Mouse (Mus musculus) forebrain, postnatal 0 days (tissue): ENCODE measurements around the gene Tmem47. TPM values are rescaled to one million over a fixed set of nuclear protein-coding genes. Genes with fewer than 3 reads are reported as not detected.
A peak's percentile ranks its signal among the peaks of the same experiment; 100 is the strongest.

Source experiments
- ATAC-seq: fragments of 200-750 bp; cut with Nextera tagmentation; 2 replicates; pipeline ENCODE4 v1.8.0; 2017; ENCODE audit warnings: mild to moderate bottlenecking, moderate library complexity
- DNase-seq: peaks from one replicate; pipeline ENCODE4 v3.0.0-alpha.2; 2015
- H3K27ac ChIP-seq: fragments of 300-500 bp; sonication (generic); 2 replicates; pipeline ENCODE4 v1.5.1; 2014; ENCODE audit warnings: low read depth, mild to moderate bottlenecking, antibody characterized with exemption, low read length, moderate library complexity, mixed read lengths
- H3K27me3 ChIP-seq: fragments of 300-500 bp; sonication (generic); 2 replicates; pipeline ENCODE4 v1.6.1; 2014; ENCODE audit warnings: mild to moderate bottlenecking, low read length, mixed read lengths; ENCODE audit not compliant: insufficient read depth
- H3K36me3 ChIP-seq: fragments of 300-500 bp; sonication (generic); 2 replicates; pipeline ENCODE4 v1.6.1; 2014; ENCODE audit warnings: mild to moderate bottlenecking, moderate library complexity; ENCODE audit not compliant: insufficient read depth
- H3K4me1 ChIP-seq: fragments of 300-500 bp; sonication (generic); 2 replicates; pipeline ENCODE4 v1.6.1; 2014; ENCODE audit warnings: antibody characterized with exemption; ENCODE audit not compliant: insufficient read depth
- H3K4me2 ChIP-seq: fragments of 300-500 bp; sonication (generic); 2 replicates; pipeline ENCODE4 v1.6.1; 2014; ENCODE audit warnings: low read depth, mild to moderate bottlenecking, moderate library complexity
- H3K4me3 ChIP-seq: fragments of 300-500 bp; sonication (generic); 2 replicates; pipeline ENCODE4 v1.5.1; 2014; ENCODE audit warnings: low read depth, low read length, mixed read lengths
- H3K9ac ChIP-seq: fragments of 300-500 bp; sonication (generic); 2 replicates; pipeline ENCODE4 v1.6.1; 2014; ENCODE audit warnings: mild to moderate bottlenecking
- H3K9me3 ChIP-seq: fragments of 300-500 bp; sonication (generic); 2 replicates; pipeline ENCODE4 v1.6.1; 2016; ENCODE audit warnings: low read length
- CTCF ChIP-seq: sonication (generic); IDR thresholded peaks from 2 replicates; pipeline ENCODE4 v1.5.1; 2016; ENCODE audit warnings: antibody characterized with exemption, control low read depth, low read depth
- WGBS: fragments of 180-500 bp; shearing (Covaris S2); extraction: QIAGEN DNeasy Blood & Tissue Kit; methylation state at CpG from one replicate; pipeline ENCODE4 v1.1.7; 2014; 5-methylcytosine and 5-hydroxymethylcytosine counted together
- polyA plus RNA-seq: library from polyadenylated mRNA; unstranded; fragments of >200 nt; fragmentation: Nextera tagmentation; extraction: Ambion mirVana; gene quantifications from 2 replicates; pipeline ENCODE4 v1.2.1, GENCODE M21; 2015
- total RNA-seq: library from RNA; depleted of rRNA; stranded (reverse); fragments of >200 nt; gene quantifications from 2 replicates; pipeline ENCODE4 v1.2.3, GENCODE M21; 2014

Gene Tmem47
- total and polyA plus RNA-seq, 2 experiments from 2014 or later, result 20.6 to 51.3 TPM

DNA sequence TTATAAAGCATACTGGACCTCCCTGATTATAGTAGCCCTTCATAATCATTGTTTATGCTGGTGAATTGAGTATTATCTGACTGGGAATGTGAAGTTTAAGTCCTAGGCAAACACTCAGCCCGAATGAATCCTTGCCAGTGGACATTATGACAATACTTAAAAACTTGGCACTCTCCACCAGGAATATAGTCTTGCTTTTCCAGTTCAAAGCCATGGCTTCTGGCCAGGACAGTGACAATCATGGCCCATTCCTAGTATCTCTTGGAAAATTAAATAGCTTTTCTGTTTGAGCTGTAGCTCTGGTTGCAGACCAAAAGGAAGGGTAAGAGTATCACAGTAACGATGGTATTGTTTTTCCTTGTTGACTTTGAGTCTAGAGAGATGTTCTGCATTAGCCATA, 10.5 kb downstream of the Tmem47 start:
- WGBS, result 49% methylated on average over 2 of the region's 2 CpGs
- Histone ChIP-seq H3K4me1 (no peaks in the 10 kb centered on the region), H3K9ac (no peak overlapping the region), H3K4me2 (no peak overlapping the region), H3K36me3 (no peaks in the 10 kb centered on the region), H3K27me3 (no peaks in the 10 kb centered on the region), H3K9me3 (no peaks in the 10 kb centered on the region), H3K4me3 (no peak overlapping the region), H3K27ac (no peak overlapping the region)
- no peak for DNase-seq
- no peak for TF ChIP-seq CTCF
- no peak for ATAC-seq

DNA sequence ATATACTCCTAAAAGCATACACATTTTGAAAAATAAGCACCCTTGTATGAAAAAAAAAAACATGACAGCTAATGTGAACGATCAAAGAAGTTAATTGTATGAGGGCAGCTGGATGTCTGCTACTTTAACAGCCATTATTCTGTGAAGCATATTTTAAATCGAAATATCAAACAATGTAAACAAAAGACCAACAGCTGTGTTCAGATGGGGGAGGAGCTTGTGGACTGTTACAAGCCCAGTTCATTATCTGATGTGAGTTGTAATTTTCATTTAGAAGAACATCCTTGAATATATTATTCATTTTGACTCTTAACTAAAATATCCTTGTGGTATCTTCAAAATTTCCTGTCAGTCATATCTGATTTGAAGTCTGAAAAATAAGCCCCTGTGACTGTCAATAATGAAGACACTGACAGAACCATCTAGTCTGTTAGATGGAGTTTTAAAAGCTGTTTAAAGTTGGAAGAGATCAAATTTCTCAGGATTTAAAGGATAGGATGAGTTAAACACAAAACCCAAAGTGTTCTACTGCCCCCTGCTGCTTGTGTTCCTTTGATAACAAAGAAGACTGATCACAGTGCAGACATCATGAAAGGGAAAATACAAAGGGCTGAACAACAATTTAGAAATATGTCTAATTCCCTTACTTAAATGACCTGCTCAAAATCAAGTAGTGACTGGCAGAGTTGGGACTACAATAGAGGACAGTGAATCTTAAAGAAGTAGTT, 14.7 kb downstream of the Tmem47 start:
- Histone ChIP-seq H3K4me1 (no peaks in the 10 kb centered on the region), H3K27me3 (no peaks in the 10 kb centered on the region), H3K4me2 (no peak overlapping the region), H3K4me3 (no peak overlapping the region), H3K36me3 (no peaks in the 10 kb centered on the region), H3K27ac (no peak overlapping the region), H3K9me3 (no peaks in the 10 kb centered on the region), H3K9ac (no peak overlapping the region)
- ATAC-seq, result peak; percentile 60; the same call in 1 of the 2 replicates
- peak; percentile 59 for TF ChIP-seq CTCF
- WGBS, result 47% methylated on average over 2 of the region's 2 CpGs
- peak; percentile 78 for DNase-seq

DNA sequence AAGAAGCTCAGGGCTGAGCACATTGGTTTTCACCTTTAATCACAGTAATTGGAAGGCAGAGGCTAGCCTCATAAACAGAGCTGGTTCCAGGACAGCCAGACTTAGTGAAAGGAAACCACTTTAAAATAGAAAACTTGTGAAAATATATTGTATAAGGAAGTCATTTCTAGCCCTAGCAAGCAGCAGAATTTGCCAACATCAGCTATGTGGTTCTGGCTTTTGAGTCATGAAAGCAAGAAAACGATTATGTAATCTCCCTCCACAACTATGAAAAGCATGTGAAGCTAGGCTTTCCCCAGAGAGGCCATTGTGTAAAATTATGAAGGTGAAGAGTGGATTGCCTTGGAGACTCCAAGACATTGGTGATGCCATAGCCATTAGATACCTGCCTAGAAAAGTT, 76.9 kb downstream of the Tmem47 start:
- no peak for DNase-seq
- H3K27me3 ChIP-seq, result no peaks in the 10 kb centered on the region
- no peaks in the 10 kb centered on the region for H3K4me1 ChIP-seq
- no peaks in the 10 kb centered on the region for H3K9me3 ChIP-seq
- TF ChIP-seq CTCF, result no peak
- H3K27ac ChIP-seq, result no peak overlapping the region
- no peak overlapping the region for H3K4me2 ChIP-seq
- no peaks in the 10 kb centered on the region for H3K36me3 ChIP-seq
- H3K9ac ChIP-seq, result no peak overlapping the region
- no peak for ATAC-seq
- no peak overlapping the region for H3K4me3 ChIP-seq
- 47% methylated on average over 1 of the region's 1 CpGs for WGBS
